Mouse (Mus musculus) C2C12 (cell line): ENCODE results near the gene Stard3nl.

Source experiments
- CEBPB ChIP-seq: IDR thresholded peaks from one replicate; pipeline ENCODE4 v1.6.1; 2011; ENCODE audit warnings: low read depth, mild to moderate bottlenecking, control low read depth, moderate library complexity
- CTCF ChIP-seq: IDR thresholded peaks from one replicate; pipeline ENCODE4 v1.5.1; 2011; ENCODE audit not compliant: control insufficient read depth, insufficient read depth, insufficient read length
- MAX ChIP-seq: IDR thresholded peaks from one replicate; pipeline ENCODE4 v1.6.1; 2011; ENCODE audit warnings: mild to moderate bottlenecking, control low read depth
- MYOD1 ChIP-seq: IDR thresholded peaks from one replicate; pipeline ENCODE4 v1.6.1; 2011; ENCODE audit warnings: low read depth; ENCODE audit not compliant: control insufficient read depth, insufficient read length
- USF1 ChIP-seq: IDR thresholded peaks from one replicate; pipeline ENCODE4 v1.6.1; 2011; ENCODE audit warnings: low read depth, mild to moderate bottlenecking, control low read depth, moderate library complexity

DNA sequence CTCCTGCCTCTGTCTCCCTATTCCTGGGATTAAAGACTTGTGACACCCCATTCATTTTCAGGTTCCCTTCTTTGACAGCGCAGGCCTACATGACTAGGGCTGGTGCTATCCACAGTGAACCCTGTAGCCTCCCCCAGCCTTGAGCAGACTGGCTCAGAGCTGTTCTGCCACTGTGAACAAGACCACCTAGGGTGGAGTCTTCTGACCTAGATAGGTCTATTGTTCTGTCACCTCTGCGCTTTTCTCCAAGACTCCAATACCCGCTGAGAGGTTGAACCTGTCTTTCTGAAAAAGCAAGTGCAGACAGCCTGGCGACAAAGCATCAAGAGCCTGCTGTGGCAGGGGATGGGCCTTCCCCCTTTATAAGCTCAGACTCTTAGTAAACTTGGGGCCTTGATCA, 29.0 kb upstream of the Stard3nl start:
- TF ChIP-seq CTCF (no peak), USF1 (no peak), MAX (no peak), MYOD1 (no peak), CEBPB (no peak)
